Comparison of ENCODE assay signal across 22 mouse cellular contexts in the genomic region with DNA sequence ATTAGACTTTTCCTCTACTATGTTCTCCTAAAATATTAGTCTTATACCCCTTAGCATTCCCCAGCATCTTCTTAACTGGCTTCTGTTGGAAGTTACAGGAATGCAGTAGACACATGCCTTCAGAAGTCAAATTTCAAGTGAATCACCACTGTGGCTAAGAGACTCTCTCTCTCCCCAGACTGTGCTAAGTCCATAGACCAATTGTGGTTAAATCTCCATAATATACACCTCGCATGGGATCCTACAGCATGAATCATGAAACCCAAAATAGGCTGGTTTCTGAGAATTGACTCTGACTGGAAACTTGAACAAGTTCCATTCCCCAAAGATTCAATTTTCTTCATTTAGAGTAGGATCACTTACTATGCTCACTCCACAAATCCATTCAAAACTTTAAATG.
DNase-seq lines count a peak whose midpoint lies in the region; ATAC-seq and TF ChIP-seq lines count a peak whose summit lies in the region.
"Had no signal": no experiment of that assay in that cellular context is flagged by ENCODE, and none has a peak within 500 bp of the region (broad histone marks: within the 10 kb centered on the region; RNA-seq: fewer than 3 reads in every experiment).

No protein-coding gene starts in this region.

- H3K27ac ChIP-seq in forebrain, postnatal 0 days (ENCODE audit: low read depth, low read length), result no peak overlapping the region
- H3K27ac ChIP-seq in forebrain, embryonic 12.5 days, result no peak overlapping the region
- H3K27ac ChIP-seq in limb, embryonic 14.5 days (replicated peaks; ENCODE audit: low read depth, low read length), result no peak overlapping the region
- H3K27ac ChIP-seq in limb, embryonic 10.5 days, result no peak overlapping the region
- H3K27ac ChIP-seq: forebrain, embryonic 13.5 days; heart, adult 2 months; hindbrain, embryonic 12.5 days; liver, embryonic 15.5 days; lung, embryonic 15.5 days; midbrain, embryonic 15.5 days; neural tube, embryonic 13.5 days had no signal

- no peaks in the 10 kb centered on the region for H3K36me3 ChIP-seq in forebrain, postnatal 0 days (ENCODE audit: insufficient read depth)
- H3K36me3 ChIP-seq in forebrain, embryonic 12.5 days (replicated peaks), result no peaks in the 10 kb centered on the region
- H3K36me3 ChIP-seq in limb, embryonic 14.5 days (ENCODE audit: control insufficient read depth, insufficient read depth, low read length), result no peaks in the 10 kb centered on the region
- H3K36me3 ChIP-seq in limb, embryonic 10.5 days, result no peaks in the 10 kb centered on the region
- no peaks in the 10 kb centered on the region for H3K36me3 ChIP-seq in myocyte (ENCODE audit: control insufficient read depth, insufficient read depth)
- H3K36me3 ChIP-seq: hindbrain, embryonic 12.5 days; liver, embryonic 15.5 days; lung, embryonic 15.5 days; midbrain, embryonic 15.5 days; neural tube, embryonic 13.5 days had no signal

- H3K4me2 ChIP-seq in forebrain, postnatal 0 days (ENCODE audit: low read depth), result no peak overlapping the region
- H3K4me2 ChIP-seq in forebrain, embryonic 12.5 days, result no peak overlapping the region
- H3K4me2 ChIP-seq in limb, embryonic 14.5 days (replicated peaks; ENCODE audit: low read depth, low read length, severe bottlenecking), result no peak overlapping the region
- peak overlapping the region; percentile 64 for H3K4me2 ChIP-seq in myocyte (ENCODE audit: low read depth)
- H3K4me2 ChIP-seq: forebrain, embryonic 13.5 days; hindbrain, embryonic 12.5 days; liver, embryonic 15.5 days; lung, embryonic 15.5 days; midbrain, embryonic 15.5 days; neural tube, embryonic 13.5 days had no signal

- no peak overlapping the region for H3K4me3 ChIP-seq in forebrain, postnatal 0 days (ENCODE audit: low read depth, low read length)
- no peak overlapping the region for H3K4me3 ChIP-seq in forebrain, embryonic 12.5 days (replicated peaks)
- no peak overlapping the region for H3K4me3 ChIP-seq in limb, embryonic 14.5 days (replicated peaks; ENCODE audit: low read length)
- H3K4me3 ChIP-seq in limb, embryonic 10.5 days, result no peak overlapping the region
- H3K4me3 ChIP-seq in myocyte, result no peak overlapping the region
- H3K4me3 ChIP-seq: forebrain, embryonic 13.5 days; heart, adult 2 months; hindbrain, embryonic 12.5 days; liver, embryonic 15.5 days; lung, embryonic 15.5 days; midbrain, embryonic 15.5 days; neural tube, embryonic 13.5 days had no signal

- no peaks in the 10 kb centered on the region for H3K27me3 ChIP-seq in forebrain, postnatal 0 days (ENCODE audit: insufficient read depth, low read length)
- no peaks in the 10 kb centered on the region for H3K27me3 ChIP-seq in forebrain, embryonic 12.5 days
- no peaks in the 10 kb centered on the region for H3K27me3 ChIP-seq in limb, embryonic 14.5 days (ENCODE audit: control insufficient read depth, insufficient read depth, low read length)
- no peaks in the 10 kb centered on the region for H3K27me3 ChIP-seq in limb, embryonic 10.5 days (ENCODE audit: low read depth, poor library complexity, severe bottlenecking)
- H3K27me3 ChIP-seq in myocyte (ENCODE audit: control insufficient read depth, insufficient read depth, insufficient read length), result no peaks in the 10 kb centered on the region
- H3K27me3 ChIP-seq: forebrain, embryonic 13.5 days; hindbrain, embryonic 12.5 days; liver, embryonic 15.5 days; lung, embryonic 15.5 days; midbrain, embryonic 15.5 days; neural tube, embryonic 13.5 days had no signal

- peak; percentile 16 for DNase-seq in forebrain, postnatal 0 days
- DNase-seq in limb, embryonic 14.5 days (ENCODE audit: low spot score), result peak; percentile 4
- DNase-seq in limb, embryonic 10.5 days (ENCODE audit: low spot score), result no peak
- DNase-seq in NIH3T3 (ENCODE audit: low read depth), result peak; percentile 81
- DNase-seq in gastrocnemius, postnatal 25 days, result no peak
- DNase-seq in heart, adult 8-10 months (ENCODE audit: low spot score), result no peak
- DNase-seq: adrenal gland, adult 2 months; gastrocnemius, postnatal 36 days; heart, adult 2 months; kidney, adult 18-20 months; liver; lung, postnatal 4 days; thymus, adult 2 months had no signal

- H3K9ac ChIP-seq in forebrain, postnatal 0 days, result no peak overlapping the region
- H3K9ac ChIP-seq in forebrain, embryonic 12.5 days, result no peak overlapping the region
- H3K9ac ChIP-seq in limb, embryonic 14.5 days (ENCODE audit: low read depth, low read length, severe bottlenecking), result no peak overlapping the region
- H3K9ac ChIP-seq: forebrain, embryonic 13.5 days; hindbrain, embryonic 12.5 days; liver, embryonic 15.5 days; lung, embryonic 15.5 days; midbrain, embryonic 15.5 days; neural tube, embryonic 13.5 days had no signal

- ATAC-seq in forebrain, postnatal 0 days, result peak; percentile 54; the same call in 1 of the 2 replicates
- no peak for ATAC-seq in forebrain, embryonic 12.5 days (ENCODE audit: low FRiP score)
- ATAC-seq in limb, embryonic 14.5 days (ENCODE audit: low FRiP score, low read depth), result no peak
- ATAC-seq: CD4-positive, CD25-positive, alpha-beta regulatory T cell, adult 4 months; midbrain, embryonic 15.5 days had no signal

- no peaks in the 10 kb centered on the region for H3K4me1 ChIP-seq in forebrain, postnatal 0 days (ENCODE audit: insufficient read depth)
- no peaks in the 10 kb centered on the region for H3K4me1 ChIP-seq in forebrain, embryonic 12.5 days
- no peaks in the 10 kb centered on the region for H3K4me1 ChIP-seq in limb, embryonic 14.5 days (ENCODE audit: control insufficient read depth, insufficient read depth, low read length)
- H3K4me1 ChIP-seq in limb, embryonic 10.5 days, result no peaks in the 10 kb centered on the region
- H3K4me1 ChIP-seq: forebrain, embryonic 13.5 days; hindbrain, embryonic 12.5 days; liver, embryonic 15.5 days; lung, embryonic 15.5 days; midbrain, embryonic 15.5 days; neural tube, embryonic 13.5 days had no signal

- H3ac ChIP-seq in myocyte (ENCODE audit: control insufficient read depth, insufficient read length), result no peak overlapping the region

- no peaks in the 10 kb centered on the region for H3K9me3 ChIP-seq in forebrain, postnatal 0 days (ENCODE audit: low read length)
- no peaks in the 10 kb centered on the region for H3K9me3 ChIP-seq in forebrain, embryonic 12.5 days
- no peaks in the 10 kb centered on the region for H3K9me3 ChIP-seq in limb, embryonic 14.5 days (ENCODE audit: control insufficient read depth, low read length)
- H3K9me3 ChIP-seq in limb, embryonic 10.5 days (replicated peaks), result no peaks in the 10 kb centered on the region
- H3K9me3 ChIP-seq: forebrain, embryonic 13.5 days; hindbrain, embryonic 12.5 days; liver, embryonic 15.5 days; lung, embryonic 15.5 days; midbrain, embryonic 15.5 days; neural tube, embryonic 13.5 days had no signal

- no peak for TF ChIP-seq POLR2A in limb, embryonic 14.5 days (IDR thresholded peaks at IDR 0.05; ENCODE audit: borderline replicate concordance, extremely low read depth, insufficient read depth, insufficient read length)
- TF ChIP-seq POLR2A in myocyte (IDR thresholded peaks at IDR 0.05; ENCODE audit: insufficient read length, low read depth), result no peak

- 63% methylated on average over 1 of the region's 1 CpGs for WGBS in forebrain, postnatal 0 days
- 82% methylated on average over 1 of the region's 1 CpGs for WGBS in forebrain, embryonic 12.5 days
- WGBS in limb, embryonic 14.5 days, result 80% methylated on average over 1 of the region's 1 CpGs
- WGBS in limb, embryonic 10.5 days, result 93% methylated on average over 1 of the region's 1 CpGs

- no peaks in the 10 kb centered on the region for H3K79me2 ChIP-seq in myocyte (ENCODE audit: control insufficient read depth, insufficient read depth)

- no peak for TF ChIP-seq CTCF in forebrain, postnatal 0 days (IDR thresholded peaks at IDR 0.05; ENCODE audit: low read depth)

TF ChIP-seq in myocyte, 11 proteins besides CTCF, POLR2A, EP300 and RAD21:
- TF ChIP-seq USF1 (IDR thresholded peaks at IDR 0.05; ENCODE audit: low read depth) (no peak), MAX (IDR thresholded peaks at IDR 0.05; ENCODE audit: low read depth) (peak; percentile 40), SRF (IDR thresholded peaks at IDR 0.05; ENCODE audit: control insufficient read depth, insufficient read length, low read depth) (no peak), TCF3 (IDR thresholded peaks at IDR 0.05; ENCODE audit: insufficient read length, low read depth) (no peak), REST (IDR thresholded peaks at IDR 0.05; ENCODE audit: insufficient read depth, insufficient read length) (no peak), POLR2AphosphoS2 (IDR thresholded peaks at IDR 0.05; ENCODE audit: insufficient read length, low read depth) (no peak), E2F4 (IDR thresholded peaks at IDR 0.05; ENCODE audit: insufficient read depth) (no peak)

Comparison
In these comparisons a context has a peak if more than half of its experiments do, and no peak if none do; other contexts are left out.
1. DNase-seq: peak in forebrain, postnatal 0 days (single experiment), limb, embryonic 14.5 days (single experiment) and NIH3T3 (single experiment); none in limb, embryonic 10.5 days (single experiment), gastrocnemius, postnatal 25 days (single experiment) and heart, adult 8-10 months (single experiment).